13 mouse cellular contexts compared by ENCODE assay signal in genomic region chr16:21208001-21208565, GRCm38 (mm10). TPM values are rescaled to one million over a fixed set of nuclear protein-coding genes. Genes with fewer than 3 reads are reported as not detected.
A peak's percentile ranks its signal among the peaks of the same experiment; 100 is the strongest.
DNase-seq lines count a peak whose midpoint lies in the region; ATAC-seq and TF ChIP-seq lines count a peak whose summit lies in the region.
"Had no signal": no experiment of that assay in that cellular context is flagged by ENCODE, and none has a peak within 500 bp of the region (broad histone marks: within the 10 kb centered on the region; RNA-seq: fewer than 3 reads in every experiment).

No protein-coding gene starts in this region.

- 81% methylated on average over 4 of the region's 4 CpGs for WGBS in forebrain, embryonic 10.5 days
- WGBS in forebrain, embryonic 15.5 days, result 72% methylated on average over 4 of the region's 4 CpGs
- 32% methylated on average over 4 of the region's 4 CpGs for WGBS in lung, postnatal 0 days

- no peak overlapping the region for H3K9ac ChIP-seq in forebrain, embryonic 15.5 days (replicated peaks)
- no peak overlapping the region for H3K9ac ChIP-seq in lung, postnatal 0 days (replicated peaks; ENCODE audit: low read depth)

- H3K4me2 ChIP-seq in forebrain, embryonic 15.5 days (replicated peaks), result no peak overlapping the region
- H3K4me2 ChIP-seq in lung, postnatal 0 days (replicated peaks; ENCODE audit: low read depth, low read length), result peak overlapping the region; percentile 67

- peak overlapping the region; percentile 89 for H3K4me3 ChIP-seq in forebrain, embryonic 10.5 days
- no peak overlapping the region for H3K4me3 ChIP-seq in forebrain, embryonic 15.5 days
- H3K4me3 ChIP-seq in lung, postnatal 0 days (ENCODE audit: low read depth, low read length), result no peak overlapping the region

- H3K4me1 ChIP-seq in forebrain, embryonic 10.5 days, result peaks cover 85% of the 10 kb centered on the region
- peaks cover 48% of the 10 kb centered on the region for H3K4me1 ChIP-seq in forebrain, embryonic 15.5 days
- H3K4me1 ChIP-seq in lung, postnatal 0 days (ENCODE audit: insufficient read depth, low read depth, low read length), result peaks cover 16% of the 10 kb centered on the region

- no peak for DNase-seq in forebrain, embryonic 10.5 days (ENCODE audit: extremely low spot score, low spot score)
- peak; percentile 52 for DNase-seq in urinary bladder, postnatal 14 days (ENCODE audit: low spot score)
- no peak for DNase-seq in urinary bladder, postnatal 4 days (ENCODE audit: low spot score in 2 of 2)
- DNase-seq in lung, postnatal 0 days (ENCODE audit: low spot score), result peak; percentile 85
- DNase-seq in right cerebral cortex, adult 18-20 months, result no peak
- no peak for DNase-seq in embryo, embryonic 11 days
- no peak for DNase-seq in adrenal gland, postnatal 36 days
- DNase-seq: cerebellum, adult 8-10 months had no signal

- H3K36me3 ChIP-seq in forebrain, embryonic 10.5 days (replicated peaks), result peaks cover 23% of the 10 kb centered on the region; the same call in 1 of the 2 replicates
- H3K36me3 ChIP-seq in forebrain, embryonic 15.5 days, result no peaks in the 10 kb centered on the region
- H3K36me3 ChIP-seq in lung, postnatal 0 days (ENCODE audit: insufficient read depth, low read length), result no peaks in the 10 kb centered on the region

- no peaks in the 10 kb centered on the region for H3K9me3 ChIP-seq in forebrain, embryonic 10.5 days
- no peaks in the 10 kb centered on the region for H3K9me3 ChIP-seq in forebrain, embryonic 15.5 days
- H3K9me3 ChIP-seq in lung, postnatal 0 days (ENCODE audit: low read length), result no peaks in the 10 kb centered on the region

- no peak for TF ChIP-seq CTCF in lung, postnatal 0 days (IDR thresholded peaks at IDR 0.05)

- ATAC-seq in forebrain, embryonic 15.5 days (replicated peaks), result no peak
- peak; percentile 18 for ATAC-seq in lung, postnatal 0 days

- no peak overlapping the region; the same call in 1 of the 2 replicates for H3K27ac ChIP-seq in forebrain, embryonic 10.5 days
- no peak overlapping the region for H3K27ac ChIP-seq in forebrain, embryonic 15.5 days (replicated peaks)
- H3K27ac ChIP-seq in lung, postnatal 0 days (ENCODE audit: low read length), result peak overlapping the region; percentile 79

- H3K27me3 ChIP-seq in forebrain, embryonic 10.5 days (ENCODE audit: poor library complexity, severe bottlenecking), result peaks cover 34% of the 10 kb centered on the region
- no peaks in the 10 kb centered on the region for H3K27me3 ChIP-seq in forebrain, embryonic 15.5 days
- H3K27me3 ChIP-seq in lung, postnatal 0 days (replicated peaks; ENCODE audit: insufficient read depth, low read length), result no peaks in the 10 kb centered on the region

- peak; percentile 73 for TF ChIP-seq EP300 in lung, postnatal 0 days (IDR thresholded peaks at IDR 0.05)

RNA-seq across cellular contexts. Expression of gene Ephb3, which starts 3.5 kb away (rescaled TPM):
- 19.7 and 19.8 TPM in 2 replicates for polyA plus RNA-seq in forebrain, embryonic 10.5 days (2016; fragmentation: Nextera tagmentation; extraction: Ambion mirVana)
- 7.6 and 7.9 TPM in 2 replicates for polyA plus RNA-seq in forebrain, embryonic 15.5 days (2015; fragmentation: Nextera tagmentation; extraction: Ambion mirVana)
- polyA plus RNA-seq in lung, postnatal 0 days (2015; fragmentation: Nextera tagmentation; extraction: Ambion mirVana), result 16.3 and 19.5 TPM in 2 replicates
- 1 to 10 TPM; 1.2 to 1.3 TPM for total RNA-seq in adrenal gland, postnatal 36 days (2021)

RNA-seq across cellular contexts. Expression of gene Teddm3, which starts 54.3 kb away (rescaled TPM):
- polyA plus RNA-seq in forebrain, embryonic 10.5 days (2016; fragmentation: Nextera tagmentation; extraction: Ambion mirVana), result not detected in 2 replicates
- not detected in 2 replicates for polyA plus RNA-seq in forebrain, embryonic 15.5 days (2015; fragmentation: Nextera tagmentation; extraction: Ambion mirVana)
- not detected in 2 replicates for polyA plus RNA-seq in lung, postnatal 0 days (2015; fragmentation: Nextera tagmentation; extraction: Ambion mirVana)
- not detected for total RNA-seq in adrenal gland, postnatal 36 days (2021)
- total RNA-seq: heart, adult 8-10 months; liver, adult 2 months; neutrophil, adult 5-6 weeks had no signal
- polyA plus RNA-seq: liver, adult 2 months; testis, adult 2 months had no signal

Comparison
In these comparisons a context has a peak if more than half of its experiments do, and no peak if none do; other contexts are left out.
1. DNase-seq: peak in urinary bladder, postnatal 14 days (single experiment) and lung, postnatal 0 days (single experiment); none in forebrain, embryonic 10.5 days (single experiment), urinary bladder, postnatal 4 days (0 of 2), right cerebral cortex, adult 18-20 months (single experiment), embryo, embryonic 11 days (single experiment) and adrenal gland, postnatal 36 days (0 of 2).